Mouse (Mus musculus) 416B (cell line): ENCODE data around the gene Ganab.
A peak's percentile ranks its signal among the peaks of the same experiment; 100 is the strongest.
"Not testable (repeated sequence)": the region's sequence is repeated elsewhere in the genome, so short reads cannot be mapped to it uniquely, and the experiment has no call there.

Source experiments
- DNase-seq: peaks from one replicate; pipeline ENCODE4 v3.0.0; 2011; ENCODE audit warnings: low read depth

The Ganab gene

GRCm38 (mm10) chr19:8897865-8898495 lies at the start of gene Ganab:
TSS of gene Ganab (plus strand) at chr19:8898071.
- DNase-seq: peak; percentile 94

- no peak for DNase-seq
These were observed 49.5 kb upstream of the Ganab start for GRCm38 (mm10) chr19:8848356-8848755.

GRCm38 (mm10) chr19:8850402-8850901 lies 47.4 kb upstream of the Ganab start, which contains the start of gene Lrrn4cl:
TSS of gene Lrrn4cl (plus strand) at chr19:8850768.
- DNase-seq: peak; percentile 44

GRCm38 (mm10) chr19:8851639-8852038 lies 46.2 kb upstream of the Ganab start:
- DNase-seq: no peak

- DNase-seq: no peak
These were observed 45.5 kb upstream of the Ganab start for GRCm38 (mm10) chr19:8852236-8852928.

- DNase-seq: no peak
These were observed 44.8 kb upstream of the Ganab start for GRCm38 (mm10) chr19:8853117-8853516.

GRCm38 (mm10) chr19:8857689-8858088 lies 40.2 kb upstream of the Ganab start:
- DNase-seq: peak; percentile 74

GRCm38 (mm10) chr19:8859018-8859417 lies 38.9 kb upstream of the Ganab start:
- peak; percentile 61 for DNase-seq

GRCm38 (mm10) chr19:8864265-8864664 lies 33.6 kb upstream of the Ganab start:
- no peak for DNase-seq

- DNase-seq: not testable (repeated sequence)
These were observed 27.5 kb upstream of the Ganab start for GRCm38 (mm10) chr19:8870381-8870780.

GRCm38 (mm10) chr19:8870838-8871237 lies 27.0 kb upstream of the Ganab start:
- no peak for DNase-seq

- peak; percentile 98 for DNase-seq
These were observed 26.3 kb upstream of the Ganab start, which contains the start of gene Ubxn1 for GRCm38 (mm10) chr19:8871267-8872186. TSS of gene Ubxn1 (plus strand) at chr19:8871496.

GRCm38 (mm10) chr19:8872266-8872840 lies 25.5 kb upstream of the Ganab start:
- DNase-seq: peak; percentile 63

- no peak for DNase-seq
These were observed 22.8 kb upstream of the Ganab start for GRCm38 (mm10) chr19:8875031-8875430.

GRCm38 (mm10) chr19:8880311-8881033 lies 17.4 kb upstream of the Ganab start, which contains the start of gene Uqcc3:
TSS of gene Uqcc3 (minus strand) at chr19:8880923.
- DNase-seq: peak; percentile 93

GRCm38 (mm10) chr19:8881034-8881392 lies 16.9 kb upstream of the Ganab start:
- DNase-seq: no peak

GRCm38 (mm10) chr19:8883616-8884015 lies 14.3 kb upstream of the Ganab start, which contains the start of the genes Lbhd1 and Gm49403:
TSS of gene Lbhd1 (plus strand) at chr19:8883732.
TSS of gene Gm49403 (plus strand) at chr19:8883930.
- no peak for DNase-seq

- DNase-seq: peak; percentile 36
These were observed 10.8 kb upstream of the Ganab start for GRCm38 (mm10) chr19:8886916-8887584.

GRCm38 (mm10) chr19:8887585-8888463 lies 10.0 kb upstream of the Ganab start:
- DNase-seq: peak; percentile 58
